Mouse (Mus musculus): Measurements from ENCODE around the gene Cacna2d3. TPM values are rescaled to one million over a fixed set of nuclear protein-coding genes. Genes with fewer than 3 reads are reported as not detected.

Cacna2d3 gene
- total and polyA plus RNA-seq, 3 experiments = not detected

GRCm38 (mm10) chr14:29402471-29402870, 319.2 kb downstream of the Cacna2d3 start:
- H3K4me1 ChIP-seq (ENCODE audit: control insufficient read depth in 1 of 2, insufficient read depth in 2 of 2) = no peaks in the 10 kb centered on the region
- no peaks in the 10 kb centered on the region for H3K79me2 ChIP-seq (replicated peaks; ENCODE audit: control insufficient read depth, extremely low read depth, insufficient read depth, poor library complexity, severe bottlenecking)
- H3K27ac ChIP-seq (ENCODE audit: insufficient read depth, low read depth) = no peak overlapping the region
- peaks cover 12% of the 10 kb centered on the region for H3K9me3 ChIP-seq (replicated peaks; ENCODE audit: low read length)
- no peak overlapping the region for H3K4me3 ChIP-seq (replicated peaks in 1 of 3; ENCODE audit: low read depth in 2 of 3, low read length in 2 of 3, poor library complexity in 1 of 3)
- H3K9ac ChIP-seq (ENCODE audit: insufficient read depth, low read depth) = no peak overlapping the region
- no peaks in the 10 kb centered on the region for H3K27me3 ChIP-seq (replicated peaks)
- no peak overlapping the region for H3K4me2 ChIP-seq (ENCODE audit: insufficient read depth, low read depth, poor library complexity, severe bottlenecking)
- no peak for TF ChIP-seq RAD21 (IDR thresholded peaks at IDR 0.05; ENCODE audit: low read depth, low read length)
- no peak for TF ChIP-seq TBP (conservative IDR thresholded peaks at IDR 0.05; ENCODE audit: low read depth, low read length)
- no peak for TF ChIP-seq NELFE (IDR thresholded peaks at IDR 0.05; ENCODE audit: low read depth, low read length)
- no peak for TF ChIP-seq USF2 (conservative IDR thresholded peaks at IDR 0.05; ENCODE audit: low read depth, low read length)
- TF ChIP-seq IRF4 (IDR thresholded peaks at IDR 0.05; ENCODE audit: low read depth, low read length) = no peak
- no peak for TF ChIP-seq POLR2A (IDR thresholded peaks at IDR 0.05; ENCODE audit: low read depth, low read length)
- TF ChIP-seq MEF2A (IDR thresholded peaks at IDR 0.05; ENCODE audit: borderline replicate concordance, low read depth, low read length) = no peak
- no peak for TF ChIP-seq POLR2AphosphoS2 (IDR thresholded peaks at IDR 0.05; ENCODE audit: low read depth, low read length)
- TF ChIP-seq MXI1 (IDR thresholded peaks at IDR 0.05; ENCODE audit: low read depth, low read length) = no peak
- no peak for TF ChIP-seq TCF12 (IDR thresholded peaks at IDR 0.05; ENCODE audit: low read depth, low read length)
- TF ChIP-seq ZNF384 (IDR thresholded peaks at IDR 0.05; ENCODE audit: low read depth, low read length) = no peak
- TF ChIP-seq SIN3A (IDR thresholded peaks at IDR 0.05; ENCODE audit: low read length) = no peak
- TF ChIP-seq JUN (IDR thresholded peaks at IDR 0.05; ENCODE audit: insufficient read depth, low read depth, low read length) = no peak
- no peak for TF ChIP-seq ELF1 (IDR thresholded peaks at IDR 0.05; ENCODE audit: low read depth, low read length)
- no peak for TF ChIP-seq ETS1 (conservative IDR thresholded peaks at IDR 0.05; ENCODE audit: low read depth, low read length)
- no peak for TF ChIP-seq JUND (conservative IDR thresholded peaks at IDR 0.05; ENCODE audit: low read depth, low read length)
- no peak for TF ChIP-seq PAX5 (IDR thresholded peaks at IDR 0.05; ENCODE audit: low read length)
- dilution Hi-C loops (cut with MboI; ENCODE audit: extremely low pct_ligation_motif_present, extremely low pct_unique_long_range_greater_than_20kb, low sequenced_read_pairs) = no loop called here
- in situ Hi-C loops (cut with MboI; ENCODE audit: low pct_ligation_motif_present, low pct_unique_long_range_greater_than_20kb, low sequenced_read_pairs) = no loop called here
- no peak for DNase-seq (ENCODE audit: extremely low read depth)
- H3K36me3 ChIP-seq (replicated peaks in 1 of 2; ENCODE audit: control insufficient read depth in 1 of 2, insufficient read depth in 1 of 2, low read length in 1 of 2) = no peaks in the 10 kb centered on the region

- Histone ChIP-seq H3K9me3 (replicated peaks; ENCODE audit: low read length) (peaks cover 25% of the 10 kb centered on the region), H3K27me3 (replicated peaks) (no peaks in the 10 kb centered on the region), H3K79me2 (replicated peaks; ENCODE audit: control insufficient read depth, extremely low read depth, insufficient read depth, poor library complexity, severe bottlenecking) (no peaks in the 10 kb centered on the region), H3K4me1 (ENCODE audit: control insufficient read depth in 1 of 2, insufficient read depth in 2 of 2) (no peaks in the 10 kb centered on the region), H3K4me2 (ENCODE audit: insufficient read depth, low read depth, poor library complexity, severe bottlenecking) (no peak overlapping the region), H3K9ac (ENCODE audit: insufficient read depth, low read depth) (no peak overlapping the region), H3K36me3 (replicated peaks in 1 of 2; ENCODE audit: control insufficient read depth in 1 of 2, insufficient read depth in 1 of 2, low read length in 1 of 2) (no peaks in the 10 kb centered on the region), H3K27ac (ENCODE audit: insufficient read depth, low read depth) (no peak overlapping the region), H3K4me3 (replicated peaks in 1 of 3; ENCODE audit: low read depth in 2 of 3, low read length in 2 of 3, poor library complexity in 1 of 3) (no peak overlapping the region)
- dilution Hi-C loops (cut with MboI; ENCODE audit: extremely low pct_ligation_motif_present, extremely low pct_unique_long_range_greater_than_20kb, low sequenced_read_pairs) (no loop called here), in situ Hi-C loops (cut with MboI; ENCODE audit: low pct_ligation_motif_present, low pct_unique_long_range_greater_than_20kb, low sequenced_read_pairs) (no loop called here)
- no peak for TF ChIP-seq ZNF384 (IDR thresholded peaks at IDR 0.05; ENCODE audit: low read depth, low read length)
- no peak for TF ChIP-seq MAFK (IDR thresholded peaks at IDR 0.05; ENCODE audit: insufficient replicate concordance, low read length)
- no peak for TF ChIP-seq CHD2 (IDR thresholded peaks at IDR 0.05; ENCODE audit: low read length)
- TF ChIP-seq PAX5 (IDR thresholded peaks at IDR 0.05; ENCODE audit: low read length) = no peak
- TF ChIP-seq ZKSCAN1 (IDR thresholded peaks at IDR 0.05; ENCODE audit: borderline replicate concordance, low read depth, low read length) = no peak
- TF ChIP-seq NRF1 (IDR thresholded peaks at IDR 0.05; ENCODE audit: low read depth, low read length) = no peak
- TF ChIP-seq USF2 (conservative IDR thresholded peaks at IDR 0.05; ENCODE audit: low read depth, low read length) = no peak
- no peak for TF ChIP-seq ZMIZ1 (IDR thresholded peaks at IDR 0.05; ENCODE audit: low read depth, low read length)
- no peak for TF ChIP-seq EP300 (IDR thresholded peaks at IDR 0.05; ENCODE audit: low read length)
- no peak for TF ChIP-seq NELFE (IDR thresholded peaks at IDR 0.05; ENCODE audit: low read depth, low read length)
- TF ChIP-seq POLR2AphosphoS2 (IDR thresholded peaks at IDR 0.05; ENCODE audit: low read depth, low read length) = no peak
- DNase-seq (ENCODE audit: extremely low read depth) = no peak
Measured at GRCm38 (mm10) chr14:29393786-29394185, 327.9 kb downstream of the Cacna2d3 start.

Data from CH12.LX (cell line).